10 mouse cellular contexts compared by ENCODE assay signal in genomic region chr2:6707959-6708519, GRCm38 (mm10).
DNase-seq lines count a peak whose midpoint lies in the region; ATAC-seq lines count a peak whose summit lies in the region.
"Had no signal": no experiment of that assay in that cellular context is flagged by ENCODE, and none has a peak within 500 bp of the region (broad histone marks: within the 10 kb centered on the region; RNA-seq: fewer than 3 reads in every experiment).

No protein-coding gene starts in this region.

- no peak overlapping the region for H3K4me3 ChIP-seq in forebrain, embryonic 11.5 days (ENCODE audit: low read depth, low read length)
- H3K4me3 ChIP-seq: limb, embryonic 12.5 days had no signal

- H3K4me2 ChIP-seq in forebrain, embryonic 11.5 days (ENCODE audit: low read depth, low read length, severe bottlenecking), result no peak overlapping the region
- H3K4me2 ChIP-seq: limb, embryonic 12.5 days had no signal

- H3K27me3 ChIP-seq in forebrain, embryonic 11.5 days (ENCODE audit: control insufficient read depth, insufficient read depth, low read length), result no peaks in the 10 kb centered on the region
- H3K27me3 ChIP-seq: limb, embryonic 12.5 days had no signal

- intact Hi-C loops in gastrocnemius, postnatal 14 days (cut with DNase I; ENCODE audit: low total_unique reads), result no loop called here

- H3K9ac ChIP-seq in forebrain, embryonic 11.5 days (ENCODE audit: low read length), result no peak overlapping the region
- H3K9ac ChIP-seq: limb, embryonic 12.5 days had no signal

- H3K27ac ChIP-seq in forebrain, embryonic 11.5 days (ENCODE audit: low read depth, low read length), result no peak overlapping the region
- H3K27ac ChIP-seq: limb, embryonic 12.5 days had no signal

- H3K4me1 ChIP-seq in forebrain, embryonic 11.5 days (replicated peaks; ENCODE audit: control insufficient read depth, insufficient read depth, low read length), result no peaks in the 10 kb centered on the region

- ATAC-seq in forebrain, embryonic 11.5 days (replicated peaks; ENCODE audit: low FRiP score), result peak; percentile 49; the same call in 1 of the 2 replicates
- no peak for ATAC-seq in megakaryocyte-erythroid progenitor cell, adult 5-6 weeks (replicated peaks; ENCODE audit: low FRiP score, low TSS enrichment, poor library complexity, severe bottlenecking)

- DNase-seq in gastrocnemius, postnatal 14 days, result peak; percentile 18
- no peak for DNase-seq in gastrocnemius, adult 8-10 months (ENCODE audit: low spot score in 2 of 2)
- DNase-seq in lung, postnatal 10 days, result peak; percentile 28
- DNase-seq in lung, postnatal 25 days (ENCODE audit: low spot score), result no peak
- no peak for DNase-seq in forebrain, embryonic 11.5 days (ENCODE audit: low spot score)
- DNase-seq in mesoderm, embryonic 11.5 days (ENCODE audit: low read depth, low spot score), result peak; percentile 26
- no peak for DNase-seq in MN1 (ENCODE audit: low spot score)
- DNase-seq: heart, postnatal 36 days had no signal

- H3K36me3 ChIP-seq in forebrain, embryonic 11.5 days (ENCODE audit: control insufficient read depth, insufficient read depth, low read length), result no peaks in the 10 kb centered on the region
- H3K36me3 ChIP-seq: limb, embryonic 12.5 days had no signal

- 57% methylated on average over 5 of the region's 5 CpGs for WGBS in forebrain, embryonic 11.5 days

- no peaks in the 10 kb centered on the region for H3K9me3 ChIP-seq in forebrain, embryonic 11.5 days (ENCODE audit: control insufficient read depth, low read length)
- H3K9me3 ChIP-seq: limb, embryonic 12.5 days had no signal

Comparison
In these comparisons a context has a peak if more than half of its experiments do, and no peak if none do; other contexts are left out.
1. DNase-seq: peak in gastrocnemius, postnatal 14 days (single experiment), lung, postnatal 10 days (single experiment) and mesoderm, embryonic 11.5 days (single experiment); none in gastrocnemius, adult 8-10 months (0 of 2), lung, postnatal 25 days (single experiment), forebrain, embryonic 11.5 days (single experiment) and MN1 (single experiment).